Mouse (Mus musculus): ENCODE measurements at regions not wholly inside any gene's neighbourhood (a gene's known extent, or its start where the extent isn't known, plus 50 kb on each side); places are given as distances from the start of the nearest gene placed in this dataset.

DNA sequence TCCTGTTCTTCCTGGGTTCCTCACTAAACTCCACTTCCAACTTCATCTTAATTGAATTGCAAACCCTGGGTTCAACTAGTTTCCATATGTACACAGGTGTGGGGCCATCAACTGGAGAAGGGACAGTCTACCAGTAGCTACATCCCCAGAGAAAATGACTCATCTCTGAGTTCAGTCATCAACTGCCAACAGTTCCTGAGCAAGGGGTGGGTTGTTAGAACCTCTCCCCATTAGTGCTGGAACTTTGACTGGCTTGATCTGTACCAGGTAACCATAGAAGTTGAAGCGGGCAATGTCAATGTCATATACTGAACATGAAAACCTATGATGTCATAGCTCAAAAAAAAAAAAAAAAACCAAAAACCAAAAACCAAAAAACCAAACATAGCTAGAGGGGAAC is 69.8 kb downstream of the Gm21750 start:
- DNase-seq (ENCODE audit: low read depth, low spot score) = no peak

DNA sequence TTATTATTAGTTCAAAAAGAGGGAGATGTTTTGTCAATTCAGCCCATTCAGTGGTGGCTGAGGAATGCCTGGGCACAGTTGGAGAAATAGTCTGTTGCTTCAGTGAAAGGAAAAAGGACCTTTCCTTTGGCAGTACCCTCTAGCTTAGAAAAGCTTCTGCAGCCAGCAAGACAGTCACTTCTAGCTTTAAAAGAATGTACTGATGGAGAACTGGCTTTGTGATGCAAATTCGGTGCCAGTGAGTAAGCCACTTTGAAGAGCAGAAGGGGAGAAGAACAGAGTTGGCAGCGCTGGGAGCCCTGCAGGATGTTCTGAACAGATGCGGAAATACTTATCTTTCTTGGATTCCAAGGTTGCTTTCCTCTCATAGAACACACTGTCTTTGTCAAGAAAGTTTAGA is 71.1 kb downstream of the Gm21750 start:
- no peak for DNase-seq (ENCODE audit: low read depth, low spot score)

- DNase-seq (ENCODE audit: low read depth, low spot score) = no peak
Observed at GRCm38 (mm10) chr14:73750790-73751189, 89.8 kb downstream of the Gm21750 start.

DNA sequence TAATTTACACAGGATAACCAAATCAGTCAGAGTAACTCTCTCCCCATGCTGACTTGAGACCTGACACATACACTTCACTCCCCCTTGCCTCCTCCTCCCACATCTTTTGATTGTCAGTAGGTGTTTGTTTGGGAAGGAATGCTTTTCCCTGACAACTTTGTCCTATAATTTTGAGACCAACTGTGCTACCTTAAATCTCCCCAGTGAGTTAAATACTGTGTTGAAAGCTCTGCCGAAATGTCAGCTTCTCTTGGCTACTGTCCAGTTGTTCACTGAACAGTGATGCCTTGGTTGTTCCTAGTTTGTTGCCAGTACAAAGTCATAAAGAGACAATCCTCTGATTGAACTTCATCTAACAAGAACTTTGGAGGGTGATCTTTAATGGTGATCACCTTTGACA is 99.0 kb downstream of the Gm21750 start:
- no peak for DNase-seq (ENCODE audit: low read depth, low spot score)

- DNase-seq (ENCODE audit: low read depth, low spot score) = no peak
Observed at GRCm38 (mm10) chr14:73772964-73773363, 111.9 kb downstream of the Gm21750 start.

GRCm38 (mm10) chr14:73773810-73774209 is 112.8 kb downstream of the Gm21750 start:
- DNase-seq (ENCODE audit: low read depth, low spot score) = no peak

DNA sequence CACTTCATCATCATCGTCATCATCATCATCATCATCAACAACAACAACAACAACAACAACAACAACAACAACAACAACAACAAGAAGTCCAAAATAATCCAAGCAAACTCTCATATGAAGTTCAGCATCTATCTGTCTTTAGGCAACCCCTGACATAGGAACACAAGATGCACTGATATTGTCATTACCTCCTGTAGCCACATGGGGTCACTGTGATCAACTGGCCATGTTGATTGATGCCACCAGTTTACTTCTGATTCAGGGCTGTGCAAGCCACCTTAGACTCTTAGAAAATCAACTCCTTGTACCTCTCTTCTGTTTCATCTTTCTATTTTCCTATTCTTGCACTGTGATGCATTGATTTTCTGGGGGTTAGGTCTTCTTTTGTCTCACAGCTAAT is 115.0 kb downstream of the Gm21750 start:
- DNase-seq (ENCODE audit: low read depth, low spot score) = peak; percentile 13

GRCm38 (mm10) chr14:73807169-73807568 is 146.1 kb downstream of the Gm21750 start:
- DNase-seq (ENCODE audit: low read depth, low spot score) = no peak

- DNase-seq (ENCODE audit: low read depth, low spot score) = no peak
Observed at GRCm38 (mm10) chr14:73838890-73839289, 177.9 kb downstream of the Gm21750 start.

DNA sequence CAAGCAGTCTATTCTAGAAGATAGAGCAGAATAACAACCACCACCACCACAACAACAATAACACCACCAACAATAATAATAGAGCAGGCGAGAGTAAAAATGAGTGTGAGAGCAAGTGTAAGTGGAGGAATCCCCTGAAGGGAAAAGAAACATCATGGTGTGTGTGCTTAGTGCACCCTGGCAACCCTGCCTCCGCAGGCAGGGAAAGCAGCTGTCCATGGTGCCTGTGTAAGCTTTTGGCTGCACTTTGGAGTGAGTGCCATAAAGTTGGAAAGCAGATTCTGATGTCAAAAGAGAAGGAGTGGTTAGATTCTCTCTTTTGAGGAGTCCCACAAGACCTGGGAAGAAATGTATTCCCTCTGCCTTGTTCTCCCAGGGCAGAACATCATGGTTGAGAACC is 200.8 kb downstream of the Gm21750 start:
- no peak for DNase-seq (ENCODE audit: low read depth, low spot score)

GRCm38 (mm10) chr14:73874337-73874736 is 213.3 kb downstream of the Gm21750 start:
- DNase-seq (ENCODE audit: low read depth, low spot score) = no peak

DNA sequence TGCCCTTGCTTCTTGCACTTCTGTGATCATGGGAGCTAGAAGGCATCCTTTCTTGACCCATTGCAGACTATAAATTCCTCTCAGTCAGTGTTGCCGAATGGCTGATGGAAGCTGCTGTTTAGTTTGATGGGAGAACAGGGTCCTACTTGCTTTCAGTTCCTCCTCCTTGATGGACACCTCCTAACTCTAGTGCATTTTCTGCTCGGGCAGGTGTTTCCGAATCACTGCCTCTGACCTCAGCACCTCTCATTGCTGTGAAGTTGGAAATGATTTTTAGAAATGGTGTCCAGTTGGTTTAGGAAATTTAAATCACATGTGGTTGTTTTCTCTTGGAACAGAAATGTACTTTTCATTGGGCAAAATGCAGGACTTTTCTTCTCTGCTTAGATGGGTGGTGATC is 214.9 kb downstream of the Gm21750 start:
- DNase-seq (ENCODE audit: low read depth, low spot score) = no peak

- no peak for DNase-seq (ENCODE audit: low read depth, low spot score)
Observed at GRCm38 (mm10) chr14:73878267-73878666, 217.2 kb downstream of the Gm21750 start.

DNA sequence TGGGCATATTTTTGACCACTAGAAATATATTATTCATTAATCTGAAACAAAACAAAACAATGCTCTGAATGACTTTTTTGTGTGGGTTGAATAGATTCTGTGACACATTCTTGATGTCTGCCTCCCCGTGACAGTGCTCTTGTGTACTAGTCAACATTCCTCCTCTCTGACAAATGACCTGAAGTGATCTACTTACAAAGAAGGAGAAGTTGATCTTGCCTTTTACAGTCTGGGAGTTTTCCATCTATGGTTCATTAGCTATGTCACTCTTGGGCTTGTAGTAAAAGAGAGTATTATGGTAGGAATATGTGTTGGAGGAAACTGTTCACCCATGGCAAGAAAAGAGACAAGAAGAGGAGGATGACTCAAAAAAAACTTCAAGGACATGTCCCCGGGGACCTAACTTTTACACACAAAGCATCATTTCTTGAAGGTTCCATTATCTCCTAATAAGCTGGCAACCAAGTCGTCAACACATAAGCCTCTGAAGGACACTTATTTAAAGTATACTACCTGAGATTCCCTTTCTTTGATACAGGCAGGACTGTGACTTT is 217.9 kb downstream of the Gm21750 start:
- no peak for DNase-seq (ENCODE audit: low read depth, low spot score)

GRCm38 (mm10) chr14:73891451-73891850 is 230.4 kb downstream of the Gm21750 start:
- DNase-seq (ENCODE audit: low read depth, low spot score) = no peak

DNA sequence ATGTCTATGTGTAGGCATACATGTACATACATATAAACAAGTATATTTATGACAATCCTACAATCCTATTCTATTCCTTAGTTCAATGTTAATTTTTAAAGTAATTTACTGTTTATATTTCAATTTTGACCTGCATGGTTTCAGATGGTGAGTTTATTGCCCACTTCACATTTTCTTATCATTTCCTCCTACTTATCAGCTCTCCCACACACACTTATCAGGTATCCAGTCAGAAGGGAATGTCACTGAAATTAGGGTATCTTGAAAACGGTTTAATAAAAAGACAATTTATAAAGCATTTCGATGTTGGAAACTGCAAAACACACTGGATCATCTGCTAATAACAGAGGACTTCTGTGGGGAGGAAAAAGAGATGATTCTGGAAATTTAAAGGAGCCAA is 233.8 kb downstream of the Gm21750 start:
- no peak for DNase-seq (ENCODE audit: low read depth, low spot score)

DNA sequence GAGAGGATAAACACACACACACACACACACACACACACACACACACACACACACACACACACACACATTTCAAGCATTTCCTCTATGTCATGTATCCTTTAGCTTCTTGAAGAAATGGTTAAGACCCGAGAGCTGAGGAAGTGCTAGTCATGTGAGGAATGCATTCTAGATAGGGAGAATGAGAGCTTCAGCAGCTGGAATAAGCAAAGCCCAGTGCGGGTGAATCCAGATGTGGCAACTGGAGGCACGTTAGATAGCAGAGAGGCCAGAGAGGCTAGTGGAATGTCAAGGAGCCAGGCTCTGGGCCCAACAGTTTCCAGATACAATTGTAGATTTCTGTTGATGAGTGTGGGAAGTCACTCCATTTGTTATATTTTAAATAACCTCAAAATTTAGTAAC is 234.2 kb downstream of the Gm21750 start:
- DNase-seq (ENCODE audit: low read depth, low spot score) = no peak

GRCm38 (mm10) chr14:73899078-73899477 is 238.1 kb downstream of the Gm21750 start:
- no peak for DNase-seq (ENCODE audit: low read depth, low spot score)

DNA sequence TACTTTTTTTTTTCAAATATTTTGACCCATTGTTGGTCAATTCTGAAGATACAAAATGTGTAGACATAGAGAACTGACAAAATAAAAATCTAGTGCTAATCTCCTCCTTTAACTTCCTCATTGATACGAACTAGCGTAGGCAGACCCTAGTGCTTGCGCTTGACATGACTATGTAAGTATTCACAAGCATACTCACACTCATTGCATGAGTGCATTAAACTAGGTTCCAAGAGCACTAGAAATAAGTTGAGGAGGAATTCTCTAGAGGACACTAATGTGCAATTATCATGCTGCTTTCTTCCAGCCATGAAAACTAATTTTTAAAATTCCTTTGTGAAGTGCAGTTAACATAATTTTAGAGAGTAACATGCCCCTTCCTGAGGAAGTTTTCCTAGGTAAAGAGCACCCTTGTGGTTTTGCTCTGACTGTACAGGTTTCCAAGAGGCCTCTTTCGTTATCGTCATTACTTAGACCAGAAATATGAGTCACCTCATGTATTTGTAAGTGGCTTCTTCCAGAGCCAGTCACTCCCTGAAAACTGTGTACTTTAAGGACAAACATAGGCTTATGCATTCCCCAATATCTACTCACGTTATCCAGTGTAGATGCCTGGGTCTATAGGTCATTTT is 241.2 kb downstream of the Gm21750 start:
- no peak for DNase-seq (ENCODE audit: low read depth, low spot score)

- no peak for DNase-seq (ENCODE audit: low read depth, low spot score)
Observed at GRCm38 (mm10) chr14:73913756-73914448, 252.9 kb downstream of the Gm21750 start.

DNA sequence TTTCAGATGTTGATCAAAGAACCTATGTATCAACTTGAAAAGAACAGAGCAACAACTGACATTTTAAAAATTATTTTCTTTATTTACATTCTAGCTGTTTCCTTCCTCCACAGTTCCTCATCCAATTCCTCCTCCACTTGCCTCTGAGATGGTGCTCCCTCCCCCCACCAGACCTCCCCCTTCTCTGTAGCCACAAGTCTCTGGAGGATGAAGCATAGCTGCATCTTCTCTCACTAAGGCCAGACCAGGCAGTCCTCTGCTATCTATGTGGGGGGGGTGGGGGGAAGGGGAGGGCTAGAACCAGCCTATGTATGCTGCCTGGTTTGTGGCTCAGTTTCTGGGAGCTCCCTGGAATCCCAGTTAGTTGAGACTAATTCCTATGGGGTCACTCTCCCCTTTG is 255.0 kb downstream of the Gm21750 start:
- no peak for DNase-seq (ENCODE audit: low read depth, low spot score)

- no peak for DNase-seq (ENCODE audit: low read depth, low spot score)
Observed at GRCm38 (mm10) chr14:73931095-73931494, 270.1 kb downstream of the Gm21750 start.

DNA sequence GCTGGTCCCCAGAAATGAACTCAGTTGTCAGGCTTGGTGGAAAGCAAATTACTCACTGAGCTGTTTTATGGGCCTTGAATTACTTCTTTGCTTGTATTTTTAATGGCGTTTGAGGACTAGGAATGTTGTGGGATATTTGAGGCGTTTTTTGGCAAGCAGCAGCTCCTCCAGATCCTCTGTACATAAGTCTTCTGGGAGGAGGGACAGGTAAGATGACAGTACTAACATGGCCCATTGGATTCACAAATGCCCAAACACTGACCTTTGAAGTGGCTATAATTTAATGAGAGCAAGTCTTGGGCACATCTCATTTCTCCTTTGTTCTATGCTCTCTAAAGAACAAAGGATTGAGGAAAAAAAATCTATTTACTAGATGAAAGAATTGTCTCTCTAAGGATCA is 286.3 kb downstream of the Gm21750 start:
- no peak for DNase-seq (ENCODE audit: low read depth, low spot score)

All from WW6 (cell line).